Mouse (Mus musculus): Measurements from ENCODE around the gene Cplx3.

- TF ChIP-seq GATA1 (IDR thresholded peaks at IDR 0.05; ENCODE audit: borderline replicate concordance, low read length) = no peak
- no peak for TF ChIP-seq FLI1 (IDR thresholded peaks at IDR 0.05; ENCODE audit: low read length)
Measured at GRCm38 (mm10) chr9:57638651-57639459, 32.8 kb upstream of the Cplx3 start.

Data from megakaryocyte, embryonic 14.5 days (primary cell).